Mouse (Mus musculus): ENCODE results near the gene Rangap1.
A peak's percentile ranks its signal among the peaks of the same experiment; 100 is the strongest.

The Rangap1 gene

GRCm38 (mm10) chr15:81693967-81694881 lies 51.1 kb downstream of the Rangap1 start:
- peak; percentile 90 to 91 for DNase-seq

- DNase-seq: no peak
Observed at GRCm38 (mm10) chr15:81693366-81693966, 51.9 kb downstream of the Rangap1 start.

GRCm38 (mm10) chr15:81680301-81680805 lies 65.0 kb downstream of the Rangap1 start:
- DNase-seq: no peak

GRCm38 (mm10) chr15:81676637-81677036 lies 68.7 kb downstream of the Rangap1 start:
- no peak for DNase-seq

- peak in 1 of 2 experiments; percentile 57 for DNase-seq
Observed at GRCm38 (mm10) chr15:81670231-81670640, 75.1 kb downstream of the Rangap1 start.

GRCm38 (mm10) chr15:81666957-81667356 lies 78.4 kb downstream of the Rangap1 start:
- no peak for DNase-seq

GRCm38 (mm10) chr15:81663697-81664561 lies 81.4 kb downstream of the Rangap1 start, which contains the start of gene L3mbtl2:
TSS of gene L3mbtl2 (plus strand) at chr15:81663889.
- peak; percentile 93 to 94 for DNase-seq

- no peak for DNase-seq
Observed at GRCm38 (mm10) chr15:81663281-81663680, 82.0 kb downstream of the Rangap1 start.

- DNase-seq: no peak
Observed at GRCm38 (mm10) chr15:81661701-81662100, 83.6 kb downstream of the Rangap1 start.
